Mouse (Mus musculus): Measurements from ENCODE around the gene Adam12. TPM values are rescaled to one million over a fixed set of nuclear protein-coding genes. Genes with fewer than 3 reads are reported as not detected.

The Adam12 gene
- polyA plus RNA-seq, 1 experiment from 2014 or later, result 2.7 TPM

DNA sequence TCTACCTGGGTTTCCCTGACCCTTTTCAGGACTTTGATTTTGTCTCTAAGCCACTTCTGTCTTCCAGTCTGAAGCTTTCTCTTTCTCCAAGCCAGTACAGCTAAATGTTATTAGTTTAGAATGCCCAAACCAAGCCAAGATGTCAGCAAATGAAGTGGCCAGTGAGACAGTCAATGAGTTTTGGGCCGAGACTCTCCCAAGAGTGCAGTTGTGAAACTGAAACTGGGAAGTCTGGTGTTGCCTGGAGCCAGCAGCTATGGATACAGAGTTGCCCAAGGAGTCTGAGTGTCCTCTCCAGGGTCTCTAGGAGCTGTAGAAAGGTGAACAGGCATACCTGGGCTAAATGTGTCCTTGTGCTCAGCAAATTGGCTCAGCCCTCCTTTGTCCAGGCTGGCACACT, 260.9 kb downstream of the Adam12 start:
- no peaks in the 10 kb centered on the region for H3K27me3 ChIP-seq (ENCODE audit: control insufficient read depth, insufficient read depth, low read length)
- no peak overlapping the region for H3K4me3 ChIP-seq (ENCODE audit: low read depth, low read length)
- no peak overlapping the region for H3K9ac ChIP-seq (ENCODE audit: low read length)
- DNase-seq (ENCODE audit: low spot score) (no peak), ATAC-seq (ENCODE audit: insufficient number of reproducible peaks, low FRiP score, low TSS enrichment, low read depth) (no peak)
- no peaks in the 10 kb centered on the region for H3K36me3 ChIP-seq (ENCODE audit: control insufficient read depth, insufficient read depth, low read length)
- 76% methylated on average over 1 of the region's 1 CpGs for WGBS
- H3K9me3 ChIP-seq (ENCODE audit: control insufficient read depth, low read length), result no peaks in the 10 kb centered on the region
- no peak overlapping the region for H3K4me2 ChIP-seq (ENCODE audit: low read depth, severe bottlenecking)
- no peak overlapping the region for H3K27ac ChIP-seq (replicated peaks; ENCODE audit: low read depth, low read length)
- no peaks in the 10 kb centered on the region for H3K4me1 ChIP-seq (ENCODE audit: control insufficient read depth, insufficient read depth, low read length)

DNA sequence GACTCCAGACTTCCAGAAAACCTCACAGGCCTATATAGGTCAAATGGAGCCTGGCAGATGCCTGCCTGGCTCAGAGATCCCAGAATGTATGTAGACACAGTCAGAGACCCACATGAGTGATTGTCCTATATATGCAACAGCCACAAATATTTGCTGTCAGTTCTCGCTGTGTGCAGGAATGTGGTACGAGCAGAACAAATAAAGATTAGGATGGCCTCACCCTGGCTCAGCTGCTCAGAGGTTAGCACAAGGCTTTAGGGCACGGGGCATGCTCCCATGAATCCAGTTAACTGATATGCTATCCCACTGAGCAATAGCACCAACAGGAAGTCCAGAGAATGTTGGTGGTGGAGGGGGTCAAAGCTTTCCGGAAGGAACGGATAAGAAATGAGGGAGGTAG, 261.5 kb downstream of the Adam12 start:
- H3K4me2 ChIP-seq (ENCODE audit: low read depth, severe bottlenecking), result no peak overlapping the region
- H3K27ac ChIP-seq (replicated peaks; ENCODE audit: low read depth, low read length), result no peak overlapping the region
- DNase-seq (ENCODE audit: low spot score), result no peak
- WGBS, result 86% methylated on average over 5 of the region's 5 CpGs
- no peaks in the 10 kb centered on the region for H3K4me1 ChIP-seq (ENCODE audit: control insufficient read depth, insufficient read depth, low read length)
- ATAC-seq (ENCODE audit: insufficient number of reproducible peaks, low FRiP score, low TSS enrichment, low read depth), result no peak
- H3K27me3 ChIP-seq (ENCODE audit: control insufficient read depth, insufficient read depth, low read length), result no peaks in the 10 kb centered on the region
- no peaks in the 10 kb centered on the region for H3K36me3 ChIP-seq (ENCODE audit: control insufficient read depth, insufficient read depth, low read length)
- H3K9me3 ChIP-seq (ENCODE audit: control insufficient read depth, low read length), result no peaks in the 10 kb centered on the region
- H3K9ac ChIP-seq (ENCODE audit: low read length), result no peak overlapping the region
- H3K4me3 ChIP-seq (ENCODE audit: low read depth, low read length), result no peak overlapping the region

DNA sequence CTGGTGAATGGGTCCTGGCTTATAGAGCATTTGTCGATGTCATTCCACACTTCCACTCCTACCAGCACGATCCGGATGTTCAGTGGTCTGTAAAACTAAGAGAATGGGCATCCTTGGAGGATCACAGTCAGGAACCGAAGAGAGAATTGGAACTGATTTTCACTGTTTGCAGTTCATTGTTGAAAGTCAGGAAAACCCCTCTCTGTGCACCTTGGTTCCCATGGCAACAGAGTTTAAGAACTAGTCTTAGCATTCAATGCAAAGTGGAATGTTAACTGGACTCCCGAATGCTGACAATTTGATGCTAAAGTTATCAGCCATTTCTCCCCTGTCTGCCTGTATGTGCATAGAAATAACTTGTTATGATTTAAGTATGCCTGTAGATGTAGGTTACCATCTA, 264.0 kb downstream of the Adam12 start:
- H3K4me1 ChIP-seq (ENCODE audit: control insufficient read depth, insufficient read depth, low read length), result no peaks in the 10 kb centered on the region
- H3K27me3 ChIP-seq (ENCODE audit: control insufficient read depth, insufficient read depth, low read length), result no peaks in the 10 kb centered on the region
- H3K4me3 ChIP-seq (ENCODE audit: low read depth, low read length), result no peak overlapping the region
- no peak overlapping the region for H3K4me2 ChIP-seq (ENCODE audit: low read depth, severe bottlenecking)
- no peak for ATAC-seq (ENCODE audit: insufficient number of reproducible peaks, low FRiP score, low TSS enrichment, low read depth)
- WGBS, result 90% methylated on average over 5 of the region's 5 CpGs
- no peaks in the 10 kb centered on the region for H3K36me3 ChIP-seq (ENCODE audit: control insufficient read depth, insufficient read depth, low read length)
- no peaks in the 10 kb centered on the region for H3K9me3 ChIP-seq (ENCODE audit: control insufficient read depth, low read length)
- H3K9ac ChIP-seq (ENCODE audit: low read length), result no peak overlapping the region
- no peak for DNase-seq (ENCODE audit: low spot score)
- no peak overlapping the region for H3K27ac ChIP-seq (replicated peaks; ENCODE audit: low read depth, low read length)

DNA sequence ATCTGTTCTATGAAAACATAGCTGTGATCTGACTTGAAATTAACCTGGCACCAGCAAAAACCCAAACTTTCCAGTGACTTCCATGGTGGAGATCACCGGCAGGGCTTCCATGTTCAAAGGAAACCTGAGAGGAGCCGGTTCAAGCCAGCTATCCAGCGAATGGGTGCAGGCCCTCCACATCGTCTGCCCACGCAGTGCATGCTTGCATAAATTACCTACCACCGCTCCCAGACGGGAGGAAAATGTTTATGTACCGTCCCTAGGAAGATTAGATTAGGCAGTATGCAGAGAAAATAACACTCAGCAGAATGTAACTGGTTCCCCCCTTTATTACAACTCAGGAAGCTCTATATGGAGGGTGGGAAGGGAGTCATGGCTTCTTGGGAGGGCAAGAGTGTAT, 268.4 kb downstream of the Adam12 start:
- Histone ChIP-seq H3K9me3 (ENCODE audit: control insufficient read depth, low read length) (no peaks in the 10 kb centered on the region), H3K27ac (replicated peaks; ENCODE audit: low read depth, low read length) (no peak overlapping the region), H3K4me2 (ENCODE audit: low read depth, severe bottlenecking) (no peak overlapping the region), H3K27me3 (ENCODE audit: control insufficient read depth, insufficient read depth, low read length) (no peaks in the 10 kb centered on the region), H3K4me3 (ENCODE audit: low read depth, low read length) (no peak overlapping the region), H3K4me1 (ENCODE audit: control insufficient read depth, insufficient read depth, low read length) (no peaks in the 10 kb centered on the region), H3K9ac (ENCODE audit: low read length) (no peak overlapping the region), H3K36me3 (ENCODE audit: control insufficient read depth, insufficient read depth, low read length) (no peaks in the 10 kb centered on the region)
- DNase-seq (ENCODE audit: low spot score) (no peak), ATAC-seq (ENCODE audit: insufficient number of reproducible peaks, low FRiP score, low TSS enrichment, low read depth) (no peak)
- 76% methylated on average over 8 of the region's 8 CpGs for WGBS

DNA sequence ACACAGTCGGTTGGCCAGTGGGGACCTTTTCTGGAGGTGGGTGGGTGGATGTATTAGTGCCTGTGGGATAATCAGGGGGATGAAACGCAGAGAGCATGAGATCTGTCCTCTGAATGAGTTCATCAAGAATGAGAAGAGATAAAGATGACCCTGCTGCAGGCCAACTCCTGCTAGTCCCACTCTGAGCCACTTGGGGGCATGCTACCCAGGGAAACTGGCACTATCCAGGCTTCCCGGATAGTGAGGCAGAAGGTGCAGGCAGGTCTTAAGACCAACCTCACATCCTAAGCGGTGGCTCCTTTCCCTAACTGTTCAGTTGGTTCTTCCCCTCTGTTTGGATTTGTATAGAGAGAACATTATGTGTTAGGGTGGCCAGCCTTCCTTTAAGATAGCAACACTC, 272.7 kb downstream of the Adam12 start:
- DNase-seq (ENCODE audit: low spot score) (no peak), ATAC-seq (ENCODE audit: insufficient number of reproducible peaks, low FRiP score, low TSS enrichment, low read depth) (no peak)

DNA sequence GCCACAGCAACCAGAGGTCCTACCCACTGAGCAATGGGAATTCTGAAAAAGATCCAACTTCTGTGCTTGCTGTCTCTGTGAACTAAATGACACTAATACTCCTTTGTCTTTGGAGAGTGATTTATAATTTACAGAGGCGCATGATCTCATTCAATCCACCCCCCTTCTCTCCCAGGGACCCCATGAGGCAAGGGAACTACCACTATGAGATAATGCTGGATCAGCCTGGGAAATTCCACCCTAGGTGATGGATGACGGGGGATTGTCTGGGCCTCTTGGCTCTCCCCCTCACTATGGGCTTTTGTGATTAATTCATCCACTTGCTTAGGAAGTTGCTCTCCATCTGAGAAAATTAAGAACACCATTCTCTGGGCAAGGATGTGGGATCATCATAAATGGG, 274.1 kb downstream of the Adam12 start:
- ATAC-seq (ENCODE audit: insufficient number of reproducible peaks, low FRiP score, low TSS enrichment, low read depth) (no peak), DNase-seq (ENCODE audit: low spot score) (no peak)
- H3K9ac ChIP-seq (ENCODE audit: low read length), result no peak overlapping the region
- no peaks in the 10 kb centered on the region for H3K36me3 ChIP-seq (ENCODE audit: control insufficient read depth, insufficient read depth, low read length)
- H3K9me3 ChIP-seq (ENCODE audit: control insufficient read depth, low read length), result no peaks in the 10 kb centered on the region
- H3K4me3 ChIP-seq (ENCODE audit: low read depth, low read length), result no peak overlapping the region
- H3K27ac ChIP-seq (replicated peaks; ENCODE audit: low read depth, low read length), result no peak overlapping the region
- 76% methylated on average over 2 of the region's 2 CpGs for WGBS
- no peaks in the 10 kb centered on the region for H3K27me3 ChIP-seq (ENCODE audit: control insufficient read depth, insufficient read depth, low read length)
- H3K4me1 ChIP-seq (ENCODE audit: control insufficient read depth, insufficient read depth, low read length), result no peaks in the 10 kb centered on the region
- H3K4me2 ChIP-seq (ENCODE audit: low read depth, severe bottlenecking), result no peak overlapping the region

More for the DNA sequence above, 272.7 kb downstream of the Adam12 start:
- no peak overlapping the region for H3K4me3 ChIP-seq (ENCODE audit: low read depth, low read length)
- 67% methylated on average over 4 of the region's 4 CpGs for WGBS
- H3K9me3 ChIP-seq (ENCODE audit: control insufficient read depth, low read length), result no peaks in the 10 kb centered on the region
- no peaks in the 10 kb centered on the region for H3K4me1 ChIP-seq (ENCODE audit: control insufficient read depth, insufficient read depth, low read length)
- no peak overlapping the region for H3K9ac ChIP-seq (ENCODE audit: low read length)
- H3K4me2 ChIP-seq (ENCODE audit: low read depth, severe bottlenecking), result no peak overlapping the region
- no peaks in the 10 kb centered on the region for H3K36me3 ChIP-seq (ENCODE audit: control insufficient read depth, insufficient read depth, low read length)
- no peaks in the 10 kb centered on the region for H3K27me3 ChIP-seq (ENCODE audit: control insufficient read depth, insufficient read depth, low read length)
- no peak overlapping the region for H3K27ac ChIP-seq (replicated peaks; ENCODE audit: low read depth, low read length)

DNA sequence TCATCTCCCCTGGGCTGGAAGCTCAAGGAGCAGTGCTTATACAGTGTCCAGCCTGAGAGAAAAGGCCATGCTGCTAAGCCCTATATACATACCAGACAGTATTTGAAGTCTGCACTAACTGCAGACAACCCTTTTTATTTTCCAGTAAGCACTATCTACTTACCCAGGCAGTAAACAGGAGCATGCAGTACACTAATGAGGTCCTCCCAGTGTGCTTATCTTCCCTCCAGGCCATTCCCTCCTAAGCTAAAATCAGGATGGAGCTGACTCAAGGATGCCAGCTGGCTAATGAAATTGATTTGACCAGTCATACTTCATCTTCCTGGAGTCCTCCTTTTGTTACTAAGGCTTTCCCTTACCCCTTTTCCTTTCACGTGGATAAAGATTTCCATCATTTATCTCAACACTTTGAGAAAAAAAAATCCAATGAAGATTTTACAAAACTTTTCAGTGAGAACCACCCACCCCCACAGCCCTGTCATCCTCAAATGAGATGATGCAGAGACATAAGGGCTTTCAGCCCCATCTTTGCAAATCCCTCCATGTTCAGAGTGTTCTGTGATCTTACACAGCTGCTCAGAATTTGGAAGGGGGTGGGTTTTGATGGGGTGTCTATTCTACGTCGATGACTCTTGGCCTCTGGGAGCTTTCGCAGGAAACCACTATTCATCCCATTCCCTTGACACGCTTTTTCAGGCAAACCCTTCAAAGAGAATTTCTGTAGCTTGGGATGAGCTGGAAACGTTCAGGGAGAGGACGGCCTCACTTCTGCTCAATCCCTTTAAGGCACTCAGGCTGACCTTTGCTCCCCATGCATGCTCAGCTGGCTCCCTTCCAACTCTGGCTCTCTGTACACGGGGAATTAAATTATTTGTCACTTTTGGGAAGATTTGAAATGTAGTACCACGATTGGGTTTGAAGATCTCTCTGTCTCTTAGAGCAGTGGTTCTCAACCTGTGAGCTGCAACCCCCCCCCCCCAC, 277.5 kb downstream of the Adam12 start:
- H3K4me3 ChIP-seq (ENCODE audit: low read depth, low read length), result no peak overlapping the region
- DNase-seq (ENCODE audit: low spot score) (no peak), ATAC-seq (ENCODE audit: insufficient number of reproducible peaks, low FRiP score, low TSS enrichment, low read depth) (no peak)
- no peak overlapping the region for H3K4me2 ChIP-seq (ENCODE audit: low read depth, severe bottlenecking)
- 49% methylated on average over 9 of the region's 9 CpGs for WGBS
- no peaks in the 10 kb centered on the region for H3K9me3 ChIP-seq (ENCODE audit: control insufficient read depth, low read length)
- no peak overlapping the region for H3K27ac ChIP-seq (replicated peaks; ENCODE audit: low read depth, low read length)
- no peaks in the 10 kb centered on the region for H3K36me3 ChIP-seq (ENCODE audit: control insufficient read depth, insufficient read depth, low read length)
- H3K9ac ChIP-seq (ENCODE audit: low read length), result no peak overlapping the region
- no peaks in the 10 kb centered on the region for H3K4me1 ChIP-seq (ENCODE audit: control insufficient read depth, insufficient read depth, low read length)
- H3K27me3 ChIP-seq (ENCODE audit: control insufficient read depth, insufficient read depth, low read length), result no peaks in the 10 kb centered on the region

DNA sequence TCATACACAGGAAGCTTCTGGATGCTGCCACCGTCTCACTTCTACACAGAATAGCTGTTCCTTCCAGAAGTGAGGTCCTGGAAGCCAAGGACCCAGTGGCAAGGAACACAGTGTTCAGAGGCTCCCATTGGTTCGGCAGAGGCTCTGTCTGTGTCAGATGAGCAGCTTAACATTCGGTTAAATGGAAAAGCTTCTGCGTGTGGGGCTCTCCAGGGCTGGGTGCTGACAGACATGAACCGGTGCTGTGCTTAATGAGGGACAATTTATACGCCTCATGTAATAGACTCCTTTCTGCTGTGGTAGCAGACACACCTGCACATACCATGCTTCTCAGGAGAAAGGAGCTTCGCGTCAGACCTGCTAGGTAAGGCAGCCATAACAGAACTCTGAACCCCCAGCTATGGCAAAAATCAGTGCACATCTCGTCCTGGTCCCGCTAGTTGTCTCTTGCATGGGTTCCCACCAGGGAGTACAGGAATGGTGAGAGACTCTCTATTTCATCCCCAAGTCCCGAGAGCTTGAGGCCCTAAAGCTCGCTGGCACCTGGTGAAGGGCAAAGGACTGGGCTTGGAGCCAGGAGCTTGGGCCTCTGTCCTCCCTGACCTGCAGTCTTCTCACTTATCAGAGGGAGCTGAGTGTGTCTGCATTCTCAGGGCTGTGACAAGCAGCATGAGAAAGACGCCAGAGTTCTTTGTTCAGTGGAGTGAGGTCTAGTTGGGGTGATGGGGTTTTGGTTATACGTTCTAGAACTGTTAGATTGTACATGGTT, 280.0 kb downstream of the Adam12 start:
- Histone ChIP-seq H3K4me2 (ENCODE audit: low read depth, severe bottlenecking) (no peak overlapping the region), H3K4me3 (ENCODE audit: low read depth, low read length) (no peak overlapping the region), H3K27me3 (ENCODE audit: control insufficient read depth, insufficient read depth, low read length) (no peaks in the 10 kb centered on the region), H3K4me1 (ENCODE audit: control insufficient read depth, insufficient read depth, low read length) (no peaks in the 10 kb centered on the region), H3K27ac (replicated peaks; ENCODE audit: low read depth, low read length) (no peak overlapping the region), H3K9me3 (ENCODE audit: control insufficient read depth, low read length) (no peaks in the 10 kb centered on the region), H3K9ac (ENCODE audit: low read length) (no peak overlapping the region), H3K36me3 (ENCODE audit: control insufficient read depth, insufficient read depth, low read length) (no peaks in the 10 kb centered on the region)
- ATAC-seq (ENCODE audit: insufficient number of reproducible peaks, low FRiP score, low TSS enrichment, low read depth), result no peak
- DNase-seq (ENCODE audit: low spot score), result no peak
- 87% methylated on average over 14 of the region's 14 CpGs for WGBS
